Mouse (Mus musculus) thymus, adult 2 months (tissue): ENCODE measurements at regions not wholly inside any gene's neighbourhood (a gene's known extent, or its start where the extent isn't known, plus 50 kb on each side); places are given as distances from the start of the nearest gene placed in this dataset.

Experiments used
- CTCF ChIP-seq: fragments of 200-500 bp; IDR thresholded peaks from 2 replicates; pipeline ENCODE4 v1.5.1; 2012; ENCODE audit warnings: mild to moderate bottlenecking, control low read depth, low read length, moderate library complexity, borderline replicate concordance; ENCODE audit not compliant: control insufficient read depth, poor library complexity, insufficient read depth; ENCODE audit errors: extremely low read depth
- POLR2A ChIP-seq: fragments of 200-500 bp; IDR thresholded peaks from 2 replicates; pipeline ENCODE4 v1.6.1; 2012; ENCODE audit warnings: mild to moderate bottlenecking, low read length, control low read depth, moderate library complexity; ENCODE audit not compliant: control insufficient read depth, poor library complexity, insufficient read depth; ENCODE audit errors: extremely low read depth

DNA sequence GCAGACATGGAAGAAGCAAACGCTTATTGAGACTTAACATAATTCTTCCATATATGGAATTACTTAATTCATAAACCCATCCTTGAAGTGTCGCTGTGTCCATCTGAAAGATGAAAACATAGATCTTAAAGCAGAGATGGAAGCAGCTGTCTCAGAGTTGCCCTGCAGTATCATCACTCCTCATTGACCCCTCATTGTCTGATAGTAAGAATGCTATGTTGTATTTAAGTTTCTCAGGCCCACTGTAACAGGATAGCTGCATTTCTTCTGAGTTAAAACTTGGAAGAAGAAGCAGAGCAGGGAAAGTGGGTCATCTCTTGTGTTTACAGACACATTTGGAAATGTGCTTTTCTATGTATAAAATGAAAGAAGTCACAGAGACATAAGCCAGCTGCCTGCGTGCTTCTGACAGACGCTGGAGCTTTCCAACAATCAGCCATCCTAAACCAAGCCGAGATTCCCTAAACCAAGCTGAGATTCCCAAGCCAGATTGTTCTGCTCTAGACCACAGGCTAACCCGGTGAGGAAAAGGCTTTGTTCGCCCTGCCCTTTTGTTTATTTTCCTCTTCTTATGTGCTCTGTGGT is 440.1 kb upstream of the Klf4 start:
- no peak for TF ChIP-seq CTCF
- TF ChIP-seq POLR2A: no peak
